Mouse (Mus musculus): ENCODE measurements around the gene Gm20683.

Gm20683 gene

GRCm38 (mm10) chr17:25841117-25841880 is at the start of gene Gm20683:
Gene Gm20683 (minus strand): TSS chr17:25841763.
- DNase-seq, result no peak

GRCm38 (mm10) chr17:25888837-25889236 is 47.3 kb upstream of the Gm20683 start:
- DNase-seq, result no peak

GRCm38 (mm10) chr17:25887467-25887866 is 45.9 kb upstream of the Gm20683 start:
- no peak for DNase-seq

- no peak for DNase-seq
These were observed 45.2 kb upstream of the Gm20683 start for GRCm38 (mm10) chr17:25886806-25887205.

- DNase-seq, result peak; percentile 62
These were observed 44.1 kb upstream of the Gm20683 start for GRCm38 (mm10) chr17:25885636-25886035.

- DNase-seq, result no peak
These were observed 42.3 kb upstream of the Gm20683 start for GRCm38 (mm10) chr17:25883824-25884223.

- DNase-seq, result no peak
These were observed 41.7 kb upstream of the Gm20683 start for GRCm38 (mm10) chr17:25883268-25883667.

- no peak for DNase-seq
These were observed 40.7 kb upstream of the Gm20683 start for GRCm38 (mm10) chr17:25882306-25882705.

- DNase-seq, result no peak
These were observed 40.1 kb upstream of the Gm20683 start for GRCm38 (mm10) chr17:25881691-25882090.

- no peak for DNase-seq
These were observed 39.5 kb upstream of the Gm20683 start for GRCm38 (mm10) chr17:25880913-25881641.

GRCm38 (mm10) chr17:25880196-25880910 is 38.8 kb upstream of the Gm20683 start, which contains the start of gene Wfikkn1:
Gene Wfikkn1 (minus strand): TSS chr17:25880858.
- no peak for DNase-seq

- DNase-seq, result no peak
These were observed 38.2 kb upstream of the Gm20683 start for GRCm38 (mm10) chr17:25879750-25880149.

GRCm38 (mm10) chr17:25879261-25879660 is 37.7 kb upstream of the Gm20683 start:
- DNase-seq, result peak; percentile 63

- no peak for DNase-seq
These were observed 37.1 kb upstream of the Gm20683 start for GRCm38 (mm10) chr17:25878611-25879180.

GRCm38 (mm10) chr17:25877741-25878610 is 36.4 kb upstream of the Gm20683 start:
- DNase-seq, result no peak

- no peak for DNase-seq
These were observed 35.5 kb upstream of the Gm20683 start for GRCm38 (mm10) chr17:25877025-25877424.

GRCm38 (mm10) chr17:25876347-25876915 is 34.9 kb upstream of the Gm20683 start:
- DNase-seq, result no peak

- DNase-seq, result peak; percentile 90
These were observed 33.9 kb upstream of the Gm20683 start for GRCm38 (mm10) chr17:25875171-25876136.

GRCm38 (mm10) chr17:25874721-25875170 is 33.2 kb upstream of the Gm20683 start, which contains the start of gene Mettl26:
Gene Mettl26 (plus strand): TSS chr17:25875074.
- peak; percentile 96 for DNase-seq

- DNase-seq, result no peak
These were observed 32.7 kb upstream of the Gm20683 start for GRCm38 (mm10) chr17:25874148-25874720.
